Mouse (Mus musculus) heart, embryonic 12.5 days (tissue): ENCODE measurements around the gene Olfr1444. TPM values are rescaled to one million over a fixed set of nuclear protein-coding genes. Genes with fewer than 3 reads are reported as not detected.

Source experiments
- ATAC-seq: fragments of 200-750 bp; cut with Nextera tagmentation; 2 replicates; pipeline ENCODE4 v1.8.0; 2017; ENCODE audit warnings: moderate TSS enrichment, moderate library complexity; ENCODE audit not compliant: insufficient number of reproducible peaks, low FRiP score
- H3K27ac ChIP-seq: fragments of 300-500 bp; sonication (generic); 2 replicates; pipeline ENCODE4 v1.5.1; 2016; ENCODE audit warnings: mild to moderate bottlenecking, moderate library complexity; ENCODE audit not compliant: poor library complexity, severe bottlenecking
- H3K27me3 ChIP-seq: fragments of 300-500 bp; sonication (generic); replicated peaks from 2 replicates; pipeline ENCODE4 v1.6.1; 2016; ENCODE audit warnings: mild to moderate bottlenecking, moderate library complexity
- H3K36me3 ChIP-seq: fragments of 300-500 bp; sonication (generic); 2 replicates; pipeline ENCODE4 v1.6.1; 2016; ENCODE audit warnings: mild to moderate bottlenecking, moderate library complexity
- H3K4me1 ChIP-seq: fragments of 300-500 bp; sonication (generic); replicated peaks from 2 replicates; pipeline ENCODE4 v1.6.1; 2016; ENCODE audit warnings: mild to moderate bottlenecking
- H3K4me2 ChIP-seq: fragments of 300-500 bp; sonication (generic); 2 replicates; pipeline ENCODE4 v1.6.1; 2016; ENCODE audit warnings: mild to moderate bottlenecking, moderate library complexity
- H3K4me3 ChIP-seq: fragments of 300-500 bp; sonication (generic); 2 replicates; pipeline ENCODE4 v1.5.1; 2016; ENCODE audit warnings: mild to moderate bottlenecking
- H3K9ac ChIP-seq: fragments of 300-500 bp; sonication (generic); 2 replicates; pipeline ENCODE4 v1.6.1; 2016; ENCODE audit warnings: mild to moderate bottlenecking, moderate library complexity
- H3K9me3 ChIP-seq: fragments of 300-500 bp; sonication (generic); replicated peaks from 2 replicates; pipeline ENCODE4 v1.6.1; 2016; ENCODE audit warnings: mild to moderate bottlenecking, moderate library complexity
- WGBS: fragments of 180-500 bp; shearing (Covaris S2); methylation state at CpG from one replicate; pipeline ENCODE4 v1.1.7; 2016; 5-methylcytosine and 5-hydroxymethylcytosine counted together
- polyA plus RNA-seq: library from polyadenylated mRNA; unstranded; fragments of >200 nt; fragmentation: Nextera tagmentation; extraction: Ambion mirVana; gene quantifications from 2 replicates; pipeline ENCODE4 v1.2.1, GENCODE M21; 2016

The Olfr1444 gene
- not detected in 2 replicates for polyA plus RNA-seq

GRCm38 (mm10) chr19:12856983-12857382 lies at the start of gene Olfr1444:
Gene Olfr1444, plus strand, starts transcription at chr19:12857283.
- H3K4me3 ChIP-seq, result no peak within 1 kb of the TSS
- H3K4me2 ChIP-seq, result no peak within 1 kb of the TSS
- WGBS, result 49% methylated on average over 1 of the region's 1 CpGs
- no peak for ATAC-seq
- no peaks in the 10 kb centered on the region for H3K36me3 ChIP-seq
- 0 out of 2 replicates have a peak, but pooled peaks cover 2% of the 10 kb centered on the region for H3K9me3 ChIP-seq
- no peaks in the 10 kb centered on the region for H3K27me3 ChIP-seq
- no peak within 1 kb of the TSS for H3K27ac ChIP-seq
- no peak within 1 kb of the TSS for H3K9ac ChIP-seq
- no peaks in the 10 kb centered on the region for H3K4me1 ChIP-seq

GRCm38 (mm10) chr19:12812644-12813364 lies 44.3 kb upstream of the Olfr1444 start:
- 47% methylated on average over 1 of the region's 1 CpGs for WGBS
- H3K36me3 ChIP-seq, result no peaks in the 10 kb centered on the region

GRCm38 (mm10) chr19:12813883-12814282 lies 43.2 kb upstream of the Olfr1444 start:
- H3K36me3 ChIP-seq, result no peaks in the 10 kb centered on the region
- no peak overlapping the region for H3K4me3 ChIP-seq
- WGBS, result 60% methylated on average over 1 of the region's 1 CpGs
- H3K4me2 ChIP-seq, result no peak overlapping the region
- H3K9ac ChIP-seq, result no peak overlapping the region
- no peaks in the 10 kb centered on the region for H3K4me1 ChIP-seq
- ATAC-seq, result no peak
- no peak overlapping the region for H3K27ac ChIP-seq
- H3K9me3 ChIP-seq, result no peaks in the 10 kb centered on the region
- no peaks in the 10 kb centered on the region for H3K27me3 ChIP-seq

More at GRCm38 (mm10) chr19:12812644-12813364, 44.3 kb upstream of the Olfr1444 start:
- Histone ChIP-seq H3K27me3 (no peaks in the 10 kb centered on the region), H3K4me1 (no peaks in the 10 kb centered on the region), H3K9ac (no peak overlapping the region), H3K27ac (no peak overlapping the region), H3K4me2 (no peak overlapping the region), H3K9me3 (no peaks in the 10 kb centered on the region), H3K4me3 (no peak overlapping the region)
- no peak for ATAC-seq

GRCm38 (mm10) chr19:12818507-12818906 lies 38.6 kb upstream of the Olfr1444 start:
- 80% methylated on average over 1 of the region's 1 CpGs for WGBS
- Histone ChIP-seq H3K4me3 (no peak overlapping the region), H3K4me1 (no peaks in the 10 kb centered on the region), H3K9ac (no peak overlapping the region), H3K9me3 (no peaks in the 10 kb centered on the region), H3K27ac (no peak overlapping the region), H3K36me3 (no peaks in the 10 kb centered on the region), H3K4me2 (no peak overlapping the region), H3K27me3 (no peaks in the 10 kb centered on the region)
- no peak for ATAC-seq

- WGBS, result 32% methylated on average over 4 of the region's 4 CpGs
- no peak overlapping the region for H3K4me3 ChIP-seq
- no peaks in the 10 kb centered on the region for H3K4me1 ChIP-seq
- H3K9me3 ChIP-seq, result no peaks in the 10 kb centered on the region
- H3K9ac ChIP-seq, result no peak overlapping the region
- no peak overlapping the region for H3K4me2 ChIP-seq
- no peaks in the 10 kb centered on the region for H3K36me3 ChIP-seq
- ATAC-seq, result no peak
- no peak overlapping the region for H3K27ac ChIP-seq
- no peaks in the 10 kb centered on the region for H3K27me3 ChIP-seq
Observed at GRCm38 (mm10) chr19:12820383-12820782, 36.7 kb upstream of the Olfr1444 start.

GRCm38 (mm10) chr19:12824549-12824948 lies 32.5 kb upstream of the Olfr1444 start:
- no peak for ATAC-seq
- Histone ChIP-seq H3K27me3 (no peaks in the 10 kb centered on the region), H3K27ac (no peak overlapping the region), H3K9me3 (no peaks in the 10 kb centered on the region), H3K4me3 (no peak overlapping the region), H3K4me2 (no peak overlapping the region), H3K9ac (no peak overlapping the region), H3K4me1 (no peaks in the 10 kb centered on the region), H3K36me3 (no peaks in the 10 kb centered on the region)
- WGBS, result 70% methylated on average over 4 of the region's 4 CpGs

- Histone ChIP-seq H3K27me3 (no peaks in the 10 kb centered on the region), H3K4me1 (no peaks in the 10 kb centered on the region), H3K9ac (no peak overlapping the region), H3K36me3 (no peaks in the 10 kb centered on the region), H3K9me3 (no peaks in the 10 kb centered on the region), H3K4me2 (no peak overlapping the region), H3K27ac (no peak overlapping the region), H3K4me3 (no peak overlapping the region)
- no peak for ATAC-seq
- WGBS, result 55% methylated on average over 2 of the region's 2 CpGs
Observed at GRCm38 (mm10) chr19:12830823-12831430, 26.2 kb upstream of the Olfr1444 start.

GRCm38 (mm10) chr19:12831559-12831958 lies 25.5 kb upstream of the Olfr1444 start:
- Histone ChIP-seq H3K4me3 (no peak overlapping the region), H3K9me3 (no peaks in the 10 kb centered on the region), H3K27me3 (no peaks in the 10 kb centered on the region), H3K36me3 (no peaks in the 10 kb centered on the region), H3K9ac (no peak overlapping the region), H3K4me2 (no peak overlapping the region), H3K27ac (no peak overlapping the region), H3K4me1 (no peaks in the 10 kb centered on the region)
- no peak for ATAC-seq
- WGBS, result 57% methylated on average over 1 of the region's 1 CpGs

- ATAC-seq, result no peak
- no peaks in the 10 kb centered on the region for H3K9me3 ChIP-seq
- H3K4me1 ChIP-seq, result no peaks in the 10 kb centered on the region
- H3K4me3 ChIP-seq, result no peak overlapping the region
- 68% methylated on average over 3 of the region's 3 CpGs for WGBS
- H3K9ac ChIP-seq, result no peak overlapping the region
- no peaks in the 10 kb centered on the region for H3K27me3 ChIP-seq
- H3K36me3 ChIP-seq, result no peaks in the 10 kb centered on the region
- no peak overlapping the region for H3K27ac ChIP-seq
- no peak overlapping the region for H3K4me2 ChIP-seq
Observed at GRCm38 (mm10) chr19:12833625-12834024, 23.5 kb upstream of the Olfr1444 start.

- no peaks in the 10 kb centered on the region for H3K27me3 ChIP-seq
- no peak overlapping the region for H3K9ac ChIP-seq
- no peaks in the 10 kb centered on the region for H3K4me1 ChIP-seq
- H3K4me2 ChIP-seq, result no peak overlapping the region
- no peak for ATAC-seq
- WGBS, result 65% methylated on average over 1 of the region's 1 CpGs
- no peak overlapping the region for H3K27ac ChIP-seq
- H3K9me3 ChIP-seq, result no peaks in the 10 kb centered on the region
- H3K4me3 ChIP-seq, result no peak overlapping the region
- H3K36me3 ChIP-seq, result no peaks in the 10 kb centered on the region
Observed at GRCm38 (mm10) chr19:12838507-12838906, 18.6 kb upstream of the Olfr1444 start.

- Histone ChIP-seq H3K9ac (no peak within 1 kb of the TSS), H3K27me3 (no peaks in the 10 kb centered on the region), H3K4me3 (no peak within 1 kb of the TSS), H3K4me2 (no peak within 1 kb of the TSS), H3K9me3 (no peaks in the 10 kb centered on the region), H3K4me1 (no peaks in the 10 kb centered on the region), H3K36me3 (no peaks in the 10 kb centered on the region), H3K27ac (no peak within 1 kb of the TSS)
- ATAC-seq, result no peak
Observed at GRCm38 (mm10) chr19:12846382-12846781, 10.7 kb upstream of the Olfr1444 start, which contains the start of gene Gm5244. Gene Gm5244, plus strand, starts transcription at chr19:12846682.
